Mouse (Mus musculus) layer of hippocampus, adult 11-12 months (tissue): ENCODE measurements around the gene Kif21b.

Source experiments
- DNase-seq: peaks from one replicate; pipeline ENCODE4 v3.0.0; 2022; ENCODE audit warnings: low spot score

Gene Kif21b

GRCm38 (mm10) chr1:136159830-136160229, 28.6 kb downstream of the Kif21b start:
- DNase-seq, result no peak

- no peak for DNase-seq
Observed at GRCm38 (mm10) chr1:136160297-136160696, 29.1 kb downstream of the Kif21b start.

GRCm38 (mm10) chr1:136160930-136161329, 29.7 kb downstream of the Kif21b start:
- DNase-seq, result no peak

DNA sequence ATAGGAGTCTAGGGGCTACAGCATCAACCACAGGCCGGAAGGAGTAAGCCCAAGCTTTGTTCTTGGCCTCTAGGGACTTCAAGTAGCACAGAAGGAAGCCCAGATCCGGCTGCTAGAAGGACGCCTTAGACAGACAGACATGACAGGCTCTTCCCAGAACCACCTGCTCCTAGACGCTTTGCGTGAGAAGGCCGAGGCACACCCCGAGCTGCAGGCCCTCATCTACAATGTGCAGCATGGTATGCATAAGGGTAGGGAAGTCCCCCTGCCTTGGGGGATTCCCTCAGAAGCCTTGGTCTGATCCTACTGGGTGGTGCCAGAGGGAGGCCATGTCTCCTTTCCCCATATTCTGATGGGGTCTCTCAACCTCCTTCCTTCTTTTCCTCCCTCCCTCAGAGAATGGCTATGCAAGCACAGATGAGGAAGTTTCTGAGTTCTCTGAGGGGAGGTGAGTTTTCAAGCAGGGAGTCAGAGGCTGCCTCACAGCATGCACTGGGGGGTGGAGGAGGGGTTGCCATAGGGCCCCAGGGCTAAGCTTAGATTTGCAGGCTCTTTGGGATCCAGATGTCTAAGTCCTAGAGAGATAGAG, 30.2 kb downstream of the Kif21b start:
- DNase-seq, result no peak

- no peak for DNase-seq
Observed at GRCm38 (mm10) chr1:136165436-136165835, 34.2 kb downstream of the Kif21b start.

DNA sequence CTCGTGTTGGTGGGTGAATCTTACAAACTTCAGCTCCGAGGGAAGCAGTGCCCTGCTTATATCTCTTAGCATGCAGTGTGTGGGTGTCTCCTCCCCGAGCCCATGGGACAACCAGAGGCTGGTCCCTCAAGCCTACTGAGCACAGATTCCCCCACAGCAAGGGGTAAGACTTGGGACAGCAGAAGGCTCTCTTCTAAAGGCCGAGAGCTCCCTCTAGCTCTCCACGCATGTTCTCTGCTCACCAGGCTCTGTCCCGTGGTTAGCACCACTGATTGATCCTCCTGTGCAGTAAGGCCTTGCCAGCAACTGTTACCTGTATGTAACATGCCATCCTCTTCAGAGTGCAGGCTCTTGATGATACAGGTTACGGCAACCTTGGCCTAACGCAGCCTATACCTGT, 36.5 kb downstream of the Kif21b start:
- peak; percentile 56 for DNase-seq

DNA sequence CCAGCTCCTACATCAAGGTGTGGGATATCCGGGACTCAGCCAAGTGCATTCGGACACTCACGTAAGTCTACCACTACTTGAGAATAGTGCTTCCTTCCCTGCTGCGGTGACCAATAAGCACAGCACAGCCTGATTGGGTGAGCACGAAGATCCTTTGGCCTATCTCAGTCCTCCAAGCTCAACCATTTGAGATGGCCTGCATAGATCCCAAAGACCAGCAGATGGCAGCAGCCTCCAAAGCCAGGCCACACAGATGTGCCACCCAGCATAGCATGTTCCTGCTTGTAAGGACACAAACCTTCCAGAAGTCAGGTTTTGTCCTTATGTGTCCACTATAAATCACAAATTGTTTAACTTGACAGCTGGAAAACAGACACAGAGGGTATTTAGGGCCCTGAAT, 38.9 kb downstream of the Kif21b start:
- DNase-seq, result peak; percentile 83

DNA sequence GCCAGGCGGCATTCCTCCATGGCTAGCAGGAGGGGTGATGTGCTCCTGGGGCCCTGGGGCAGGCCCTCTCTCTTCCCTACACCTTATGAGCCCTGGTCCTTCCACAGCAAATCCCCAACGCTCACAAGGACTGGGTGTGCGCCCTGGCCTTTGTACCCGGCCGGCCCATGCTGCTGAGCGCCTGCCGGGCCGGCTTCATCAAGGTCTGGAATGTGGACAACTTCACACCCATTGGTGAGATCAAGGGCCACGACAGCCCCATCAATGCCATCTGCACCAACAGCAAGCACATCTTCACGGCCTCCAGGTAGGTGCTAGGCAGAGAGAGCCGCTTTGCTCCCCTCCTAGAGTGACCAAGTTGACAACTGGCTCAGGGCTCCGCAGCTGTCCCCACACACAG, 41.5 kb downstream of the Kif21b start:
- no peak for DNase-seq

GRCm38 (mm10) chr1:136174101-136174606, 43.0 kb downstream of the Kif21b start:
- DNase-seq, result no peak

- DNase-seq, result peak; percentile 70
Observed at GRCm38 (mm10) chr1:136175183-136175582, 44.0 kb downstream of the Kif21b start.

DNA sequence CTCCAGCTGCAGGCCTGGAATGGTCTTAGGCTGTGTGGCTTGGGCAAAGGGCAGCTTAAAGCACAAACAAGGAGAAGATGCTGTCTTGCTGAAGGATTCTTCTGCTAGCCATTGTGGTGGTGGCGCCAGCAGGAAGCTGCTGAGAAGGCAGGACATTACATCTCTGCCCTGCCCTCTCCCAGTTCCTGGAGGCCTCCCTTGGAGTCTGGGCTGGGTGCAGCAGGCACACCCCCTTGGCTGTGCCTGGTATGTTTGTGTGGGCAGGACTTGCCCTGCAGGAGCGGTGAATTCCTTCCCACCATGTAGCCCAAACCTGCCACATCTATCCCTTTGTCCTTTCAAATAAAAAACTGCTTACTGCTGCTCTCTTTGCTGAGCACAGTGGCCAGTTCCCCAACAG, 45.9 kb downstream of the Kif21b start:
- DNase-seq, result no peak

GRCm38 (mm10) chr1:136178741-136179140, 47.6 kb downstream of the Kif21b start:
- DNase-seq, result no peak

DNA sequence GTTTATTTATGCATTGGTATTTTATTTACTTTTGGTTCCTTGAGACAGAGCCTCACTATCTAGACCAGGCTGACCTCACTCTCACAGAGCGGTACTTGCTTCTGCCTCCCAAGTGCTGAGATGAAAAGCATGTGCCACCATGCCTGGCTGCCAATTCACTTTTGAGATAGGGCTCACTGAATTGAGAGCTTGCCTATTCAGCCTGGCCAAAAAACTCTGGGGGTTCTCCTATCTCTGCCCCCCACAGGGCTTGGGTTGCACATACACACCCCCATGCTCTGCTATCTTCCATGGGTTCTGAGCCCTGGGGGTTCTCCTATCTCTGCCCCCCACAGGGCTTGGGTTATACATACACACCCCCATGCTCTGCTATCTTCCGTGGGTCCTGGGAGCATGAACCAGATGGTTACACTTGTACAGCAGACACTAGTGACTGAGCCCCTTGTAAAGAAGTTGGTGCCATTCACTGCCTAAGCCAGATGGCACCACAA, 48.4 kb downstream of the Kif21b start:
- DNase-seq, result no peak

DNA sequence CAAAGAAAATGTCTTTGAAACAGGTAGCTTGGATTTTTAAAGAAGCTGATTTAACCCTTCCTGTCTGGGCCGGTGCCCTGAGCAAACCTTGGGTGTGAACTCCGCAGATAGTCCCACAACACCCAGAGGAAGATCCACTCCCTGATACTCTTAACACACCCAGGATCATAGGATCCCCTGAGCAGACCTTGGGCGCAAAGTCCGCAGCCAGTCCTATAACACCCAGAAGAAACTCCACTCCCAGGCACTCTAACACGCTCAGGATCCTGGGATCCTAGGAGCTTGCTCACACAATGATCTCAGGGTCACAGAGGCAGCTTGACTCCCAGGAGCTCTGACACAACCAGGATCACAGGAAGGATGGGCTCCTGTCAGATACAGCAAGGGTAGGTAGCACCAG, 58.8 kb downstream of the Kif21b start:
- no peak for DNase-seq

DNA sequence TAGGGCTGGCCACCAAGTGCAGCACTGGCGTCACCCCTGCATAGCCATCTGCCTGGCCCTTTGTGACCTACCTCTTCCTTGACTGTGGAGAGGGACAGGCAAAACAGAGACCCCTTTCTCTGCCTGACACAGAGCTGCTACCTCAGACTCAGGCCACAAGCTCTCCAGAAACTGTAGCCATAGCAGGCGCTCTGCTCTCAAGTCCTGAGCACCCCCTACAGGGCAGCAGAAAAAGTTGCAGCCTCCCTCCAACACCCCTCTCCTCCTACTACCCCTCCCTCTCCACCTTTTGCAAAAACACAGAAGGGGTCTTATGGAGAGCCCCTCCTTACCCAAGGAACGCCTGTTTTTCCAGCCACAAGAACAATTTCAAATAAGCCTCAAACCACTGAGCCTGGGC, 81.6 kb downstream of the Kif21b start, which contains the start of gene Mroh3:
Gene Mroh3 (minus strand): TSS at position 26 of the 400 bp plus-strand sequence.
- DNase-seq, result no peak

DNA sequence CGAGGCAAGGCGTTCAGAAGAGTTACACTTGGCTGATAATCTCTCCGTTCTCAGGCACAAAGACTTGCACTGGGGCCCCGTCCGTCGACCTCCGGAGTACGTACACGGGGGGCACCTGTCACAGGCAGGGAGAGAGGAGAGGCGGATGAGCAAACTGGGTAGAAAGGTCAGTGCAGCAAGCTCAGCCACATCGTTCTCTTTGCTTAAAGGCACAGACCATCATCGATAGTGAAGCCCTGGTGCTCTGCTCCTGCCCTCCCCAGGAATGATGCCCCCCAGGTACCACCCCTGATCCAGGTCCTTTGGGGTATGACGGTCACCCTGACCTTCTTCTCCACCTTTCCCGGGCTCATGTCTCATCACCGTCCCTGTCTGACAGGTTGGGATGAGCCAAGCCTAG, 83.1 kb downstream of the Kif21b start:
- no peak for DNase-seq

DNA sequence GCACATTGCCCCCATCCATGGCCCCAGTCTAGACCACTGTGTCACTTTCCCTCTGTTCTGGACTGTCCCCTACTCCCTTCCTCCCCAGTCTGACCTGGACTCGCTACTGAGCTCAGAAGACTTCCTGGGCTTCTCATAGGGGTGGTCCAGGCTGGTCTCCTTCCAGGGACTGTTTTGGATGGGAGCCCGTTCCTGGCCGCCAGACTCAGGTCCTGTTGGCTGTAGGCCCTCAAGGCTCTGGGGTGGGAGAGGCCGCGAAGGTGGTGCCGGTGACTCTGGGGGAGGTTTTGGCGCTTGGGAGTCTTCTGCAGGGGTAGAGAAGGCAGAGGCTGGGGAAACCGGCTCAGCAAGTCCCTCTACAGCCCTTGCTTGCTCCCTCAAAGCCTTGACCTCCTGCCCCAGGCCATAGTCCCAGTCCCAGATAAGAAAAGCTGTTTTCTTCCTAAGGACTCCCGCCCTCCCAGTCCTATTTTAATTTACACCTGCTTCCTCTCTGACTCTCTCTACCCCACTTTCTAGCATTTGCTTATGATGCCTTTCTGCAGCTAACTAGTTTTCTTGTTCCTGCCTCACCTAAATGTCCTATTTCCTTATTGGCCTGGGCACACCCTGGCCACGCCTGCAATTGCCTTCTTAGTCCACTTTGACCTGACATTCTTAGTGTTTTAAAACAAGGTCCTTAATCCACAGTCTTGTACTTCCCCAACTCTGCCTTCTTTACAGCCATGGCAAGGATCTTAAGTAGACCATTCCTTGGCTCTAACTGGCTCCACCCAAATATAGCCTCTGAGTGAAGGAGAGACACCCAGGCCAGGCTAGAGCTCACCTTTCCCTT, 89.1 kb downstream of the Kif21b start:
- no peak for DNase-seq

DNA sequence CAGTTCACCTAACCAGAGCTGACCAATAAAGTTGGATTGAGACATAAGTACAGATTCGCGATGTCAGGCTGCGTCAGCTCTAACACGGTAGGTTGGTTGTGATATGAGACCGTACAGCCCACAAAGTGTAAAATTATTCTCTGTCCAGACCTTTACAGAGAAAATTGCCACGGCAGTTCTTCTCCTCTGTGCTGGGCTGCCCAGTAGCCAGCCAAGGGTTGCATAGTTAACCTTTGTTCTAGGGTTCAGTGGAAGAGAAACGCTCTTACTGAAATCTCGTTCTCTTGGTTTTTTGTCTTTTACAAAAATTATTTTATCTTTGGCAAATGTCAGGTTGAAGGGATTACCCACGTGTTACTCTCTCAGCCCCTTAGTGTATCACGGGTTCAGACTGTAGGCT, 91.2 kb downstream of the Kif21b start:
- no peak for DNase-seq

DNA sequence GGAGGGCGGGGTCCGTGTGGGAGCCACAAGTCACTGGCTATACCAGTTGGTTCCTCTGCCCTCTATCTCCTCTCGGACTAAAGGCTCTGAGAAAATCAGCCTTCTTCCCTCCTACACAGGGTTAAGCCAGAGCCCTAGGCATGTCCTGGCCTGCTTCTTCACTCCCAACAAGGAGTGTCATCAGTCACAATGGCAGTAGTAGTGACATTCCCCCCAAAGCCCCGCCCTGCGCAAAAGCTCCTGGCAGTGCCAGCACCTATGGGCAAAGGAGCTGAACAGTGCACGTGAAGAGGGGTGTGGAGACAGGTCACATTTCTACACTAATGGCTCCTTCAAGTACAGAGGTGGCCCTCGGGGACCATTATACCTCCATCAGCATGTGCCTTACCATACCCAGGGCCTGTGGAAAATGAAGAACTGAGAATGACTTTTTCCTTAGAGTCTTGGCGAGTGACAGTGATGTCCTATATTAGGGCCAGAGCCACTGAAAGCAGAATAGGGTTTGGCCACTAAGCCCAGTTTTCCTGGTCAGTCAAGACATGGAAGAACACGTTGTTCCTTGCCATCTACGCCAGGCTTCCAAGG, 92.7 kb downstream of the Kif21b start:
- DNase-seq, result no peak

GRCm38 (mm10) chr1:136225846-136226245, 94.7 kb downstream of the Kif21b start:
- DNase-seq, result no peak

DNA sequence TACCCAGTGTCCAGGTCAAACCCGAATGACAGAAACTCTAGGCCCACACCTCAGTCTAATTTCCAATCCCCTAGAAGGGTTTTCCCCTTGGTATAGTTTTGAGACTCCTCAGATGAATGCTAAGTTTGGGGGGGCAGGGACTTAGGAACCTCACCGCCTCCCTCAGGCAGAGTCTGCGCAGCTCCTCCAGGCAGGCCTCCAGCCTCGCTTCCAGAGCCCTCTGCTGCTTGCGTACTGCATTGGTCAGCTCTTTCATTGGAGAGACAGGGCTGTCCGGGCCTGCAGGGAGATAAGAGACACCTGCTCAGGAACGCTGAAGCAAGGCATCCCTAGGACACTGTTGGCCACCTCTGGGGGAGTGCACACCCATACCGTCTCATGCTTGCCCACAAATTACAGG, 95.4 kb downstream of the Kif21b start:
- no peak for DNase-seq
